Mouse (Mus musculus): ENCODE results near the gene Oprm1. TPM values are rescaled to one million over a fixed set of nuclear protein-coding genes. Genes with fewer than 3 reads are reported as not detected.

Oprm1 gene
- not detected for polyA plus RNA-seq (2014; fragmentation: Illumina TruSeq; extraction: RNeasy Lipid Tissue Mini Kit (QIAGEN cat#74804); ENCODE audit: low read depth, low replicate concordance)

DNA sequence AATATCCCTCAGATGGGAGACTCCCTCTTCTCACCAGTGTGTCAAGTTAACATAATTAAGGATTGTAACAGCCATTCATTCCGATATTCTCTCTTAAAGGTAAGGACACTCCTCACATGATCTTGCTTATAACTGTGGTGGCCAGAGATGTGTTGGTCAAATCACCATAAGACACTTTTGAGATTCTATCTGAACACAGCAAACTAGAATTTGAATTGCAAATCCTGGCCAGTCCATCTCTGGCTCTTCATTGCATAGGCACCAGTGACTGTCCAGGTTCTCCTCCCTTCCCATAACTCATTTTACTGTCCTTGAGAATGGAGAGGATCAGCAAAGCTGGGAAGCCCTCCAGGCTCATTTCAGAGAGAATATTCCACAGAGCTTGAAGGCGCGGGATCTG is at the start of gene Oprm1:
Gene Oprm1, plus strand, starts transcription at position 301 of the 400 bp plus-strand sequence.

DNA sequence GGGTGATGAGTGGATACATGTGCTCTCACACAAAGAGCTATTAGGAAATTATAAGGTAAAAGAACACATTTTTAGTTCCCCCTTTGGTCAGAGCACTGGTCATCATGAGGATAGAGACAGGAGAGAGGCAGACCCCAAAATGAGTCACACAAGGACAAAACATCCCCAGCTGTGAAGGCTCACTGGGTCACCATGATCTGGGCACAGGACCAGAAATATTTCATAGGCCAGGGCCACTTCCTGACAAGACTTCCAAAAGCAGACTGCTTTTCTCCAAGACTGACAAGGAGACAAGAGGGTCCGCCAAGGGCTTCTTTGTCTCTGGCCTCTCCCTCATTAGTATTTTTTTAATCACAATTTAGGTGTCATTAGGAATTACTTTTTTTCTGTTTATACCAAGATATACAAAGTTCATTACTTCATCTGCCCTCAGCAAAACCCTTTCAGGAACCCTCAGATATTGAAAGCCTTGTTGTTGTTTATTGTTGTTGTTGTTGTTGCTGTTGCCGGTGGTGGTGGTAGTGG is 3.0 kb downstream of the Oprm1 start, which contains the start of gene Gm10945:
Gene Gm10945, minus strand, starts transcription at position 475 of the 525 bp plus-strand sequence.

DNA sequence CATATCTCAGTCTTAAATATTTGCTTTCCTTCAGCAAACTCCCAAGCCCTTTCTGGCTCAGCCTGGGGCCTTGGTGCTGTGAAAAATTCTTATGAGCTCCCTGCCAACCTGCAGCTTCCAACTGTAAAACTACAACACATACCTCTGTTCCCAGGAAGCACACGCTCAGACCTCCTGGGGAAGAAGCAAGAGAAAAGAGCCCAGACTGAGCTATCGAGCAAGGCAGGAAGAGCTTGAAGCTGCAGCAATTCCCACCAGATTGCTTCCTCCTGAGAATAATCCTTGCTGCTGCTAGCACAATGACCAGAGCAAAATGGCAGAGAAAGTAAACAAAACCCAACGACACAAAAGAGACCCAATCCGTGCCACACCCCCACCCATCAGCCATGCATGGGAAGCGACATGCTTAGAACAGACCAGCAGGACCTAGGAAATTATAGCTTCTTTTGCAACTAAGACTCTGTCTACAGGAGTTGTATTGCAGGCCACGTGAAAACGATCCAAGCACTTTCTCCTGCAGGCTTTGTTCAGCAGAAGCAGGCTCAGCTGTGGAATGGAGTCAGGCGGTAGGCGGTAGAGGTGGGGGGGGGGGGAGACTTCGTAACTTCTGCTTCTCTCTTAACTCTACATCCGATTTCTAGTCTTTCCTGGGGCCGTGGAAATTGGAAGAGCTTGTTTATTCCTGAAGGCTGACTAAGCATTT is 294.2 kb downstream of the Oprm1 start, which contains the start of gene Ipcef1:
Gene Ipcef1, minus strand, starts transcription at position 164 of the 703 bp plus-strand sequence.

Other genes starting within 250 kb of the Oprm1 start
- gene Gm10945, start 3.3 kb downstream of the Oprm1 start, polyA plus RNA-seq (2014; fragmentation: Illumina TruSeq; extraction: RNeasy Lipid Tissue Mini Kit (QIAGEN cat#74804); ENCODE audit: low read depth, low replicate concordance), result not detected